Comparison of ENCODE assay signal across 9 mouse cellular contexts in the genomic region with DNA sequence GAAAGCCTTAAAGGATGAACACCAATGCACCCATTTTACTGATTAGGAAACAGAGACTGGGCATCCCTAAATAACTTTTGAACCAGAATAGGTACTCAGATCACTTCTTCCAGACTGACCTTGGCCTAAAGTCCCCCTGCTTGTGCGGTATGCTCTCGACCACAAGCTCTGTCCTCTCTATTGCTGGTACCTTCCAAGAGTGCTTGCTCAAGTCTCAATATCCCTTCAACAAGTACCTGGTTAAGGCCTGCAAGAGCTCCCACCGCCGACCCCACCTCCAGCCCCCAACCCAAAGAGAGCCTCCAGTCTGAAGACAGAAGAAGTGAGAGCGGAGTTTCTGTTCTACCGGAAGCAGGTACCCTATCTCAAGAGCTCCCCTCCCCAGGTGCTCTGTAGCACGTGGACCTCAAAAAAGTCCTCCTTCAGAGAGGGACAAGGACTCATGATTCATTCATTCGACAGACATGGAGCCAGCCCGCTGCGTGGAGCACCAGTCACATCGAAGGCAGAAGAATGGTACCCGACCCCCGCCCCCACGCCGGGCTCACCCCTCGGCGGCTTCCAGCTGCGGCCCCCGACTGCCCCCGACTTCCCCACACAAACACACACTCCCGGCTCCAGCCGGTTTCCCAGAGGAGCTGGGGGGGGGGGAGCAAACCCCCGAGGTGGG. TPM values are rescaled to one million over a fixed set of nuclear protein-coding genes. Genes with fewer than 3 reads are reported as not detected.
DNase-seq lines count a peak whose midpoint lies in the region; ATAC-seq and TF ChIP-seq lines count a peak whose summit lies in the region.
"Had no signal": no experiment of that assay in that cellular context is flagged by ENCODE, and none has a peak within 500 bp of the region (broad histone marks: within the 10 kb centered on the region; RNA-seq: fewer than 3 reads in every experiment).

No protein-coding gene starts in this region.

- 0 out of 2 replicates have a peak, but pooled peaks cover 12% of the 10 kb centered on the region for H3K27me3 ChIP-seq in embryonic facial prominence, embryonic 13.5 days
- H3K27me3 ChIP-seq in limb, embryonic 12.5 days: no peaks in the 10 kb centered on the region

- H3K9me3 ChIP-seq in embryonic facial prominence, embryonic 13.5 days: no peaks in the 10 kb centered on the region
- H3K9me3 ChIP-seq in limb, embryonic 12.5 days: no peaks in the 10 kb centered on the region

- TF ChIP-seq CTCF in left cerebral cortex, adult 2 months (IDR thresholded peaks at IDR 0.05): no peak
- no peak for TF ChIP-seq CTCF in bone marrow macrophage, adult 2 months (IDR thresholded peaks at IDR 0.05; ENCODE audit: low read depth, low read length)

- intact Hi-C loops in left cerebral cortex, adult 2 months (cut with DNase I): loop anchor here (1.0 kb wide), 1 partner anchor 61 kb away; no protein-coding TSS in a partner anchor

- no peaks in the 10 kb centered on the region for H3K4me1 ChIP-seq in bone marrow macrophage, adult 2 months (ENCODE audit: control insufficient read depth, insufficient read depth, low read length)
- peaks cover 18% of the 10 kb centered on the region; the same call in 1 of the 2 replicates for H3K4me1 ChIP-seq in embryonic facial prominence, embryonic 13.5 days
- peaks cover 21% of the 10 kb centered on the region for H3K4me1 ChIP-seq in limb, embryonic 12.5 days (replicated peaks)

- peak overlapping the region; percentile 75 for H3K9ac ChIP-seq in embryonic facial prominence, embryonic 13.5 days
- H3K9ac ChIP-seq in limb, embryonic 12.5 days (replicated peaks): peak overlapping the region; percentile 74

- no peaks in the 10 kb centered on the region for H3K36me3 ChIP-seq in embryonic facial prominence, embryonic 13.5 days
- H3K36me3 ChIP-seq in limb, embryonic 12.5 days: peaks cover 21% of the 10 kb centered on the region

- ATAC-seq in embryonic facial prominence, embryonic 13.5 days (ENCODE audit: insufficient number of reproducible peaks, insufficient read depth, low FRiP score, low TSS enrichment, low read depth): no peak
- no peak for ATAC-seq in limb, embryonic 12.5 days (ENCODE audit: insufficient number of reproducible peaks, insufficient read depth, low FRiP score, low TSS enrichment, low read depth)

- H3K4me2 ChIP-seq in embryonic facial prominence, embryonic 13.5 days: peak overlapping the region; percentile 92
- H3K4me2 ChIP-seq in limb, embryonic 12.5 days: peak overlapping the region; percentile 90

- no peak for TF ChIP-seq POLR2A in bone marrow macrophage, adult 2 months (IDR thresholded peaks at IDR 0.05; ENCODE audit: borderline replicate concordance, low read depth, low read length)

- peak overlapping the region; percentile 93 for H3K27ac ChIP-seq in left cerebral cortex, adult 2 months
- no peak overlapping the region for H3K27ac ChIP-seq in bone marrow macrophage, adult 2 months (ENCODE audit: insufficient read depth, low read depth, low read length)
- H3K27ac ChIP-seq in embryonic facial prominence, embryonic 13.5 days: no peak overlapping the region
- peak overlapping the region; percentile 66 for H3K27ac ChIP-seq in limb, embryonic 12.5 days

- DNase-seq in left cerebral cortex, adult 2 months (ENCODE audit: extremely low spot score in 1 of 2, low spot score in 2 of 2): peak; percentile 29 to 37
- no peak for DNase-seq in left cerebral cortex, adult 11 months (ENCODE audit: low spot score)
- peak; percentile 55 for DNase-seq in right cerebral cortex, postnatal 4 days
- no peak for DNase-seq in spleen, postnatal 4 days (ENCODE audit: low spot score in 2 of 2)
- no peak for DNase-seq in T-cell, adult 2 months (ENCODE audit: low spot score)

- peak overlapping the region; percentile 79 for H3K4me3 ChIP-seq in left cerebral cortex, adult 2 months
- H3K4me3 ChIP-seq in bone marrow macrophage, adult 2 months (ENCODE audit: insufficient read depth, low read length): peak overlapping the region; percentile 54
- peak overlapping the region; percentile 64 for H3K4me3 ChIP-seq in embryonic facial prominence, embryonic 13.5 days
- peak overlapping the region; percentile 60 for H3K4me3 ChIP-seq in limb, embryonic 12.5 days (replicated peaks)

- WGBS in embryonic facial prominence, embryonic 13.5 days: 4% methylated on average over 23 of the region's 23 CpGs
- WGBS in limb, embryonic 12.5 days: 2% methylated on average over 23 of the region's 23 CpGs

RNA-seq across cellular contexts. Expression of a gene that starts 2.1 kb away (rescaled TPM):
- total RNA-seq in left cerebral cortex, adult 2 months (2021): 10 to 100 TPM; 94.6 to 98.8 TPM
- 0.31 TPM in 1 of 2 replicates, not detected in the other for polyA plus RNA-seq in bone marrow macrophage, adult 2 months (2012; ENCODE audit: insufficient read depth, insufficient read length, missing spikeins)
- 4.3 and 4.9 TPM in 2 replicates for polyA plus RNA-seq in embryonic facial prominence, embryonic 13.5 days (2015; fragmentation: Nextera tagmentation; extraction: Ambion mirVana)
- 13.7 and 16.3 TPM in 2 replicates for polyA plus RNA-seq in limb, embryonic 12.5 days (2016; fragmentation: Nextera tagmentation; extraction: Ambion mirVana)
- total RNA-seq: common myeloid progenitor, adult 5-6 weeks had no signal

RNA-seq across cellular contexts. Expression of a gene that starts 15.2 kb away (rescaled TPM):
- not detected for total RNA-seq in left cerebral cortex, adult 2 months (2021)
- 5.1 and 6.4 TPM in 2 replicates for polyA plus RNA-seq in bone marrow macrophage, adult 2 months (2012; ENCODE audit: insufficient read depth, insufficient read length, missing spikeins)
- polyA plus RNA-seq in embryonic facial prominence, embryonic 13.5 days (2015; fragmentation: Nextera tagmentation; extraction: Ambion mirVana): 0.45 and 0.66 TPM in 2 replicates
- 0.40 and 0.70 TPM in 2 replicates for polyA plus RNA-seq in limb, embryonic 12.5 days (2016; fragmentation: Nextera tagmentation; extraction: Ambion mirVana)

RNA-seq across cellular contexts. Expression of a gene that starts 39.3 kb away (rescaled TPM):
- 100 to 1,000 TPM; 206 to 220 TPM for total RNA-seq in left cerebral cortex, adult 2 months (2021)
- 79.3 and 80.4 TPM in 2 replicates for polyA plus RNA-seq in bone marrow macrophage, adult 2 months (2012; ENCODE audit: insufficient read depth, insufficient read length, missing spikeins)
- polyA plus RNA-seq in embryonic facial prominence, embryonic 13.5 days (2015; fragmentation: Nextera tagmentation; extraction: Ambion mirVana): 12.1 and 14.0 TPM in 2 replicates
- 11.2 and 11.6 TPM in 2 replicates for polyA plus RNA-seq in limb, embryonic 12.5 days (2016; fragmentation: Nextera tagmentation; extraction: Ambion mirVana)

RNA-seq across cellular contexts. Expression of a gene that starts 42.0 kb away (rescaled TPM):
- total RNA-seq in left cerebral cortex, adult 2 months (2021): not detected
- polyA plus RNA-seq in bone marrow macrophage, adult 2 months (2012; ENCODE audit: insufficient read depth, insufficient read length, missing spikeins): not detected in 2 replicates
- not detected in 2 replicates for polyA plus RNA-seq in embryonic facial prominence, embryonic 13.5 days (2015; fragmentation: Nextera tagmentation; extraction: Ambion mirVana)
- polyA plus RNA-seq in limb, embryonic 12.5 days (2016; fragmentation: Nextera tagmentation; extraction: Ambion mirVana): not detected in 2 replicates
- total RNA-seq: common myeloid progenitor, adult 5-6 weeks had no signal

RNA-seq across cellular contexts. Expression of a gene that starts 59.3 kb away (rescaled TPM):
- total RNA-seq in left cerebral cortex, adult 2 months (2021): not detected
- not detected in 2 replicates for polyA plus RNA-seq in bone marrow macrophage, adult 2 months (2012; ENCODE audit: insufficient read depth, insufficient read length, missing spikeins)
- polyA plus RNA-seq in embryonic facial prominence, embryonic 13.5 days (2015; fragmentation: Nextera tagmentation; extraction: Ambion mirVana): 0.41 and 0.42 TPM in 2 replicates
- polyA plus RNA-seq in limb, embryonic 12.5 days (2016; fragmentation: Nextera tagmentation; extraction: Ambion mirVana): 1.1 and 1.2 TPM in 2 replicates
- total RNA-seq: common myeloid progenitor, adult 5-6 weeks had no signal

Comparison
In these comparisons a context has a peak if more than half of its experiments do, and no peak if none do; other contexts are left out.
1. DNase-seq: peak in left cerebral cortex, adult 2 months (2 of 2) and right cerebral cortex, postnatal 4 days (single experiment); none in left cerebral cortex, adult 11 months (single experiment), spleen, postnatal 4 days (0 of 2) and T-cell, adult 2 months (single experiment).
2. H3K27ac ChIP-seq: peak in left cerebral cortex, adult 2 months (single experiment) and limb, embryonic 12.5 days (single experiment); none in bone marrow macrophage, adult 2 months (single experiment) and embryonic facial prominence, embryonic 13.5 days (single experiment).
3. Peak in every context shown above with its lines, with median percentiles within 50 percentile points of each other: H3K4me3 ChIP-seq.